Mouse (Mus musculus) liver, embryonic 14 days (tissue): ENCODE results near the gene Smyd1. TPM values are rescaled to one million over a fixed set of nuclear protein-coding genes. Genes with fewer than 3 reads are reported as not detected.

ENCODE experiments used
- polyA plus RNA-seq: library from polyadenylated mRNA; depleted of rRNA; stranded (reverse); fragments of >200 nt; gene quantifications from 2 replicates; pipeline ENCODE4 v1.2.3, GENCODE M21; 2012; rRNA removed

The Smyd1 gene
- polyA plus RNA-seq: 0.07 and 0.45 TPM in 2 replicates

DNA sequence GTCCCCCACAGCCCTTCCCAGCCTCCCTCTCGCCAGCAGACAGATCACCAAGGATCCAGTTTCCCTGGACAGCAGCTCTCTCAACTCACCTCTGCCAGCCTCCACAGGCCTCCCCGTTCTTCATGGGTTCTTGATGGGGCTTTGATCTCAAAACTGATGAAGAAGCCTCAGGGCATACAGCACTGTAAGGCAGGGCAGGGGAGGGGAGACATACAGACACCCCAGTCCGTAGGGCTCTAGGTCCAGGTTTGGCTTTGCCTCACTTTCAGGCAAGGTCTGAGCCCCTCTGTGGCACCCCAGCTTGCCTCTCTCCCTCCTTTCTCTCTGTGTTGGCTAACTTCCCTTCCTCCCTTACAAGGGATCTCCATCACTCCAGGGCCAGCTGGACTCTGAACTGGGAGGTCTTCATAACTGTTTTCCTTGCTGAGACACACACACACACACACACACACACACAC, at the start of gene Smyd1:
Gene Smyd1, minus strand, starts transcription at position 408 of the 458 bp plus-strand sequence.

DNA sequence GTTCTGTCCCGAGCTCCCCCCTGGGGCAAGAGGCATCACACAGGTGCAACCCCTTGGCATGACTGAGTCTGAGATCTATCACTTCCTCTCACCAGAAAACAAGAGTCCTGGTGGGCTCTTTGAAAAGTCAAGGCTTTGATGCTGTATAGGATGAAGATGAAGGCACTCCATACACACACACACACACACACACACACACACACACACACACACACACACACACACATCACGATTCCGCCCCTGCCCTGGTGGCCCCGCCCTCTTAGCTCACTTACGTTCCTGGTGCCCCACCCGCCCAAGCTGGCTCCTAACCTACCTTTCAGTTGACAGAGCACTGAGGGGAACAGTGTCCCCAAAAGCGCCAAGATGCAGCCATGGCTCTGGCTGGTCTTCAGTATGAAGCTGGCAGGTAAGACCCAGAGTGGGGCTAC, 473 bp upstream of the Smyd1 start, which contains the start of gene Cd8b1:
Gene Cd8b1, plus strand, starts transcription at position 298 of the 431 bp plus-strand sequence.

DNA sequence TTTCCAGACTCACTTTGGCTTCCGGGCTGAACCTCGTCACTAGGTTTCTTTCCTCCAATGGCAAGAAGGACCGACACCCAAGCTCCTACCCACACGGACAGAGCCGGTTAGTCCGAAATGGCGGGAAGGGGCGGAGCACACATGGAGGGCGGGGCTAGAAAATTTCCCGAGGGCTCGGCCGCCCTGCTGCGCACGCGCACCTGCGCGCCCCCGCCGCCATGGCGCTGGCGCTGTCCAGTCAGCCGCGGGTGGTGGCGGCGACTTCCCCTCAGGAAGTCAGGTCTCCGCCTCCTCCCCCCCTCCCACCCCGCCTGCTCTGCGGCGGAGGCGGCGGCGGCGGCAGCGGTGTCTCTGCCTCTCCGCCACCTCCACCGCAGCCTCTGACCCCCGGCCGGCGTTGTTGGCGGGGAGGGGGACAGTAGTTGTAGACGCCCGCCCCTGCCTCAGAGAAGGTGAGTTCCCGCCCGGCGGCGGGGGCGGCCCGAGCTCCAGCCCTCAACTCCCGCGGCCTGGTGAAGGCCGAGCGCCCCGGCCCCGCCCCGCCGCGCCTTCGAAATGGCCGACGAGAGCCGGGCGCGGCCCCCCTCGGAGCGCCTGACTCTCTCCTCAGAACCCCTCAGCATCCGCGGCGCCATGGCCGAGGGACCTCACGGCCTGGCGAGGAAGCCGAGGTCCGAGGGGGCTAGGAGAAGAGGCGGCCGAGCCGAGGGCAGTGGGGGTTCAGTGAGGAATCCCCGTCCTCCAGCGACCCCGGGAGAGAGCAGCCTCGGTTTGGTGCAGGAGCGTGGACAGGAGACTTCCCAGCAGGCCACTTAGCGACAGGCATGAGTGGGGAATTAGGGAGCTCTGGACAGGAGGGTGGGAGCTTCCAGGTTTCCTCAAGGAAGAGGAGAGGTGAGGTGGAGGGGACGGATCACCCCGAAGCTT, 50.4 kb downstream of the Smyd1 start, which contains the start of gene Krcc1:
Gene Krcc1, plus strand, starts transcription at position 289 of the 927 bp plus-strand sequence.

DNA sequence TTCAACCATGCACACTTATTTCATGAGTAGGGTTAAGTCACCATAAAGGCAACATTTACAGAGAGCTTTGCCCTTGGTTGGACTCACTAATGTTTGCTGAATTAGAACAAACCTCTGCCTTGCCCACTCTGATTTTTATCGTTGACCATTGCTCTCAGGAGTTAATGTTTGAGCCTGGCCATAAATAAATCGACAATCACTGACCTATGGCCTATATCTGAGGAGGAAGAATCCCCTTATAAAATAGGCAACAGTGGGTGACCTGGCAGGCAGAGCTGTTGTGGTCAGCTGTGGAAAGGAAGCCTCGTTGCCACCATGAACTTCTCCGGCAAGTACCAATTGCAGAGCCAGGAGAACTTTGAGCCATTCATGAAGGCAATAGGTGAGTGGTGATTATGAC, 122.4 kb downstream of the Smyd1 start, which contains the start of gene Fabp1:
Gene Fabp1, plus strand, starts transcription at position 216 of the 400 bp plus-strand sequence.

Other genes with a start within 250 kb of the Smyd1 start
- 4.4 and 5.7 TPM in 2 replicates for gene Thnsl2, start 177.8 kb downstream of the Smyd1 start, polyA plus RNA-seq
- 195 and 199 TPM in 2 replicates for gene Fabp1, start 122.4 kb downstream of the Smyd1 start, polyA plus RNA-seq
- gene Krcc1, start 50.6 kb downstream of the Smyd1 start, polyA plus RNA-seq: 11.9 and 15.0 TPM in 2 replicates
- gene Cd8b1, start 555 bp upstream of the Smyd1 start, polyA plus RNA-seq: not detected in 2 replicates
- gene Cd8a, start 51.2 kb upstream of the Smyd1 start, polyA plus RNA-seq: not detected in 2 replicates
- 14.4 and 16.5 TPM in 2 replicates for gene Rmnd5a, start 118.4 kb upstream of the Smyd1 start, polyA plus RNA-seq
- gene Rnf103, start 171.7 kb upstream of the Smyd1 start, polyA plus RNA-seq: 5.2 and 5.7 TPM in 2 replicates
- 26.6 and 27.1 TPM in 2 replicates for gene Chmp3, start 221.6 kb upstream of the Smyd1 start, polyA plus RNA-seq